Comparison of ENCODE assay signal across 8 mouse cellular contexts in genomic region chr5:23890734-23891133, GRCm38 (mm10). TPM values are rescaled to one million over a fixed set of nuclear protein-coding genes. Genes with fewer than 3 reads are reported as not detected.
A peak's percentile ranks its signal among the peaks of the same experiment; 100 is the strongest.
DNase-seq lines count a peak whose midpoint lies in the region; ATAC-seq lines count a peak whose summit lies in the region.

No protein-coding gene starts in this region.

- DNase-seq in cerebellum, adult 11 months = peak; percentile 24
- DNase-seq in adrenal gland, postnatal 10 days = peak; percentile 88
- peak; percentile 19 for DNase-seq in embryo, embryonic 11.5 days (ENCODE audit: low read depth, low spot score)
- DNase-seq in heart, adult 9 months (ENCODE audit: low spot score in 2 of 2) = peak; percentile 31 to 64
- peak; percentile 39 to 67 for DNase-seq in layer of hippocampus, postnatal 14 days (ENCODE audit: low spot score in 2 of 2)
- DNase-seq in lung, postnatal 25 days (ENCODE audit: low spot score) = peak; percentile 83
- peak; percentile 71 to 87 for DNase-seq in spleen, postnatal 10 days (ENCODE audit: low spot score in 2 of 2)

- no peak for ATAC-seq in cerebellum, adult (ENCODE audit: insufficient number of reproducible peaks, low FRiP score, low TSS enrichment)

RNA-seq across cellular contexts. Expression of gene Tomm7, which starts 46.8 kb away (rescaled TPM):
- total RNA-seq in adrenal gland, postnatal 10 days (2021) = 100 to 1,000 TPM; 117 TPM
- 10 to 100 TPM; 77.6 to 85.5 TPM for total RNA-seq in layer of hippocampus, postnatal 14 days (2021)

Comparison
In these comparisons a context has a peak if more than half of its experiments do, and no peak if none do; other contexts are left out.
1. DNase-seq: peak in every context shown above with its lines; median percentile 88 in adrenal gland, postnatal 10 days; 83 in lung, postnatal 25 days; 79 in spleen, postnatal 10 days; 53 in layer of hippocampus, postnatal 14 days; 48 in heart, adult 9 months; 24 in cerebellum, adult 11 months; 19 in embryo, embryonic 11.5 days.